Mouse (Mus musculus): ENCODE measurements around the gene Dennd2a. TPM values are rescaled to one million over a fixed set of nuclear protein-coding genes. Genes with fewer than 3 reads are reported as not detected.
"Not testable (repeated sequence)": the region's sequence is repeated elsewhere in the genome, so short reads cannot be mapped to it uniquely, and the experiment has no call there.

Gene Dennd2a
- total RNA-seq, 1 experiment from 2014 or later, result not detected

DNA sequence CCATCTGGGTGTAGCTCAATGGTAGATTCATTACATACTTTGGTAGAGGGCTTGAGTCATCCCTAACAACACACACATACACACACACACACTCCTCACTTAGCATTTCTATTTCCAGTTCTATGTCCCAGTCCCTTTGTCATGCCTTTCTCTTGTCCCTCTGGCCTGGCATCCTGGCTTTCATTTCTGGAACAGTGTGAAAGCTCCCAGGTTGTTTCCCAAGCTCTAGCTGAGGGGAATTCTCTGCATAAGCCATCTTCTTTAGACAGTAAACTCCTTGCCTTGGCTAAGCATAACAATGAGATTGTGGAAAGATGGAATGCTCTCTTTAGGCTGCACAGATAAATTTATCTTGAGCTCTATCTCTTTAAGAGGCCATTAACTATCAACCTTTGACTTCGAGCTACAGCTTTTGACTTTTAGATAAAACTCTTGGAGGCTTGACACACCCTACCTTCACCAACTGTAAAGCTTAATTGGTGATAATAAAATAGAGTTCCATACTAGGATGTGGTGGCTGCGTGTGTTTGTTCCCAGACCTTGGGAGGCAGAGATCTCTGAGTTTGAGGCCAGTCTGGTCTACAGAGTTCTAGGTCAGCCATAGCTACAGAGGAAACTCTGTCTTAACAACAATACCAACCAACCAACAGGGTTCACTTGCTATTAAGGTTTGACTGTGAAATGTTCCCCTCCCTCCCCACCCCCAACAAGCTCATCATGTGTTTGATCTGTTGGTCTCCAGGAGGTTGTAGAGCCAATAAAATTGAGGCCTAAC lies 123.4 kb downstream of the Dennd2a start:
- ATAC-seq (replicated peaks; ENCODE audit: insufficient number of reproducible peaks, low FRiP score, low TSS enrichment, poor library complexity, severe bottlenecking), result no peak

DNA sequence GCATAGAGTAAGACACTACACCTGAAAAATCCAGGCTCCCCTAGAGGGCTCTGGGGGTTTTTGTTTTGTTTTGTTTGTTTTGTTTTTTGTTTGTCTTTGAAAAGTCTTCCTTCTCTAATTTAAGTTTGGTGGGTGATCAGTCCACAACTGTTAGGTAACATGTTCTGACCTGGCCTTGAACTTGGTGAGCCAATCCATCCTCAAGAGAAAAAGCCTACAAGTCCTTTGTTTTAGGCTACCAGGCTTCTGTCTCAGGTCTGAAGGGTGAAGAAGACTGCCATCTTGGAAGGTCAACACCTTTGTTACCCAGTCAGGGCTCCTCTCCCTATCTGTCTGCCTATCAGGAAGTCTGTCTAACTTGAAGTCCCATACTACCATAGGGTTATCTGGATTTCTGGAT lies 124.0 kb downstream of the Dennd2a start:
- ATAC-seq (replicated peaks; ENCODE audit: insufficient number of reproducible peaks, low FRiP score, low TSS enrichment, poor library complexity, severe bottlenecking), result no peak

DNA sequence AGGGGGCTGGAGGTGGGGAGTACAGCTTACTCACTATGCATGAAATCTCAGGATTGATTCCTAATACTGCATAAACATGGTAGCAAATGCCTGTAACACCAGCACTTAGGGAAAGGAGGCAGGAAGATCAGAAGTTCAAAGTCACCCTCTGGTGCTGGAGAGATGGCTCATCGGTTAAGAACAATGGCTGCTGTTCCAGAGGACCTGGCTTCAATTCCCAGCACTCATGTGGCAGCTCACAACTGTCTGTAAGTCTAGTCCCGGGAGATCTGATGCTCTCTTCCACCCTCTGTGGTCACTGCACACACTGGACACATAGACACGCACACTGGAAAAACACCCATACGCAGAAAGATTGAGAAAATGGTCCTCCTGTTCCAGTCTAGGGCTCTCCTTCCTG lies 124.5 kb downstream of the Dennd2a start:
- ATAC-seq (replicated peaks; ENCODE audit: insufficient number of reproducible peaks, low FRiP score, low TSS enrichment, poor library complexity, severe bottlenecking), result no peak

DNA sequence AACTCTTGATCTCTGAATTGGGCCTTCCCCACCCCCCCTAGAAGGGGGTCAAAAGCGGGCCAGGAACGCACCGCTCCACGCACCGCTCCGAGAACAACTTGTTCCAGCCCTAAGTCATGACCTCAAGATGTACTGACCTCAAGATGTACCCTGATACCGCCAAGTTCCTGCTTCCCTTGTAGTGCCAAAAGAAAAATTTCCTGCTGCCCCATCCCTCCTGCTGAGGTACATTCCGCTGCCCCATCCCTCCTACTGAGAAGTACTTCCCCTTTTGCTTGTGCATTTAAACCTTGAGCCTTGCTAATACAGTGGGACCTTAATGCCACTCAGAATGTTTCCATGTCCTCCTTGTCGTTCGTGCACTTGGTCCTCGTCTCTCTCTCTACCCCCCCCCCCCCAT lies 126.9 kb downstream of the Dennd2a start:
- ATAC-seq (replicated peaks; ENCODE audit: insufficient number of reproducible peaks, low FRiP score, low TSS enrichment, poor library complexity, severe bottlenecking), result no peak

DNA sequence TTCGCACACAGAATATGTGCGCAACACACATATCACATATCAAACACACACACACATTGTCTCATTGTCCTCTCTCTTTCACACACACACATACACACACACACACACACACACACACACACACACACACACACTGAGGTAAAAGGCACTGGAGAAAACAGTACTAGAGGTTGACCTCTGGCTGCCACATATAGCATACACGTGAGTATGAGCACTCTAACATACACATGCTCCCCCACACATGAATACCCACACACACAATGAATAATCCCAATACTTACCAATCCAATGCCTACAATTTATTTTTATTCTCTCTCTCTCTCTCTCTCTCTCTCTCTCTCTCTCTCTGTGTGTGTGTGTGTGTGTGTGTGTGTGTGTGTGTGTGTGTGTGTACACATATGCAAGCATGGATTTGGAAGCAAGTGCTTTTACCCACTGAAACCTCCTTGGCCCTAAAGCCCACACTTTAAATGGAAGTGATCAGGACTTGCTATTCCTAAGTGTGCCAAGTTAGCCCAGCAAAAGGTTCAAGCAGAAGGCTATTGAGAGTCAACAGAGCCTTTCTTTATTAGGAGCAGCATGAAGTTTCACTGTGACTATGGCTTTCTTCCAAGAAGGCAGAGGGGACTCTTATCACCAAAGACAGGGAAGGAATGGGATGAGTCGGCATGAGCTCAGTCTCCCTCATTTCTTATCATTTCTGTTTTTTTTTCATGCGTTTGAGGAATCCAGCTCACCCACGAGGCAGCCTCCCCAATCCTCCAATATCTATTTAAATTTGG lies 128.5 kb downstream of the Dennd2a start:
- no peak for ATAC-seq (replicated peaks; ENCODE audit: insufficient number of reproducible peaks, low FRiP score, low TSS enrichment, poor library complexity, severe bottlenecking)

DNA sequence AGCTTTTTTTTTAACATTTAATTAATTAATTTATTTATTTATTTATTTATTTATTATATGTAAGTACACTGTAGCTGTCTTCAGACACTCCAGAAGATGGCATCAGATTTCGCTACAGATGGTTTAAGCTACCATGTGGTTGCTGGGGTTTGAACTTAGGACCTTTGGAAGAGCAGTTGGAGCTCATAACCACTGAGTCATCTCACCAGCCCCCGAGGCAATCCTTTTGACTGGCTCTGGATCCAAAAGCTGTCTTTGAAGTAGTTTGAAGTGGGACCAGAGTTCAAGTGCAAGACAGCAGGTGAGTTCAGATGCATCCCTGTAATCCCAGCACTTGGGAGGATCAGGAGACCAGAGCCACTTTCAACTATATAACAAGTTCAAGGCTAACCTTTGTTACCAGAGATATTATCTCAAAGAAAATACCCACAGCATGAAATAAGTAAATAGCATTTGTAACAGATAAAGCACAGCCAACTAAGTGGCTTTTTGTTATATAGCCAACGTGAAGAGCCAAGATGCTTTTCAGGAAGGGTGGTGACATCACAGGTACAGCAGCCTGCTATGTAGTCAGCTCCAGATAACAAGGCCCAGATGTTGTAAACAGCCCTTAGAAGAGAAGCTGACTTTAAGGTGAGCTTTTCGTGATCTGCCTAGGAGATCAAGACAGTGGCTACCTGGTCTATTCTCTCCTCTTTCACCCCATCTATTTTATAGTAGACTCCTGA lies 130.2 kb downstream of the Dennd2a start:
- ATAC-seq (replicated peaks; ENCODE audit: insufficient number of reproducible peaks, low FRiP score, low TSS enrichment, poor library complexity, severe bottlenecking), result no peak

DNA sequence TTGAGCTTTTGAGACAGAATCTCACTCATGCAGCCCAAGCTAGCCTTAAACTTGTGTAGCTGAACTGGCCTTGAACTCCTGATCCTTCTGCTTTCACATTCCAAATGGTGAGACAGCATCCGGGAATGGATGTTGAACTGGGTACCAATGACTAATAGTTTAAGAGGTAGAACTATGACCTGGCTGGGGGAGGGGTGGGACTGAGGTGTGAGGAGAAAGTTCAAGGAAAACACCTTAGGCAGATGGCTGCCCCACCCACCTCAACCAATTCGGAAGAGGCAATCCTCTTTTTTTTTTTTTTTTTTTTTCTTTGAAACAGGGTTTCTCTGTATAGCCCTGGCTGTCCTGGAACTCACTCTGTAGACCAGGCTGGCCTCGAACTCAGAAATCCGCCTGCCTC lies 130.9 kb downstream of the Dennd2a start:
- ATAC-seq (replicated peaks; ENCODE audit: insufficient number of reproducible peaks, low FRiP score, low TSS enrichment, poor library complexity, severe bottlenecking), result no peak

DNA sequence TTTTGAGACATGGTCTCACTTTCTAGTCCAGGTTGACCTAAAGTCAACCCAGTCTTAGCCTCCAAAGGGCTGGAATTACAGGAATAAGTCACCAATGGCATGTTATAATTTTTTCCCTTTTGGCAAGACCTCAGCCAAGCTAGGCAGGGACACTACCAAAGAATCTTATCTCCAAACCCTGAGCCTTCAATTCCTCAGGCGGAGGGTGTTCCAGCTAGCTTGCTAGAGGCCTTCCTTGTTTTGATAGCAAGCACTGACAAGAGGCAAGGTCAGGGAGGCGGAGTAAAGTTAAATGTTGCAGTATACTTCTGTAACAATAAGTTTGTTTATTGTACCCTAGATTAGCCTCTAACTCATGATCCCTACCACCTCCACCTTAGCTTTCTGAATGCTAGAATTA lies 132.5 kb downstream of the Dennd2a start:
- ATAC-seq (replicated peaks; ENCODE audit: insufficient number of reproducible peaks, low FRiP score, low TSS enrichment, poor library complexity, severe bottlenecking), result no peak

DNA sequence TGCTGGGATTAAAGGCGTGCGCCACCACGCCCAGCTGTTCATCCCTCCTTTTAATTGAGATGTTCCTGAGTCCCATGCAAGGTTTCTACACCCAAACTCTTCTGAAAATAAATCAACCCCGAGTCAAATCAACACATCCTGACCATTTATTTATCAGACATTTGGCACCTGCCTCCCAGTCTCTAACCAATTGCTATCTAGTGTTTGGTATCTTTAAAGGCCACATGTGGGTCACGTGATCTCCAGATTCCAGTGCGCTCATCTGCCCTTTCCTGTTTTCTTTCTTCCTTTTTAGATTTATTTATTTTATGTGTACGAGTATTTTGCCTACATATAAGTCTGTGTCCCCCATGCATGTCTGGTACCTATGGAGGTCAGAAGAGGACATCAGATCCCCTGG lies 134.0 kb downstream of the Dennd2a start:
- no peak for ATAC-seq (replicated peaks; ENCODE audit: insufficient number of reproducible peaks, low FRiP score, low TSS enrichment, poor library complexity, severe bottlenecking)

DNA sequence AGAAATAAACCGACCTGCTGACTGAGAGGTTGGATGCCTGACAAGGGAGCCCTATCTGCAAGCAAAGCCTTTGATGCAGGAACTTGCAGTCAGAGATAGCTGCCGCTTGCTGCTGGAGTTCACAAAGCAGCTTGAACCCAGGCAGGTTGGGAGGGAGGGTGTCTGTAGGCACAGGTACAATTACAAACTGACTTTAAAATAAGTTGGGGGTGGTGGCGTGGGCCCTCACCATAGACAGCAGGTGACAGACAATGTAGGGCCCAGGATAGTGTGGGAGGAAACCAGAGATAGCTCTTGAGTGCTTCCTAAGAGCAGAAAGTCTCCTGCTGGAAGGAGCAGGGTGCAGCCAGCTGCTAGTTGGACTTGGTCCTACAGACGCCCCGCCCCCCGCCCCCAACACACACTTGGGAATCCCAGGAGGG lies 134.5 kb downstream of the Dennd2a start:
- no peak for ATAC-seq (replicated peaks; ENCODE audit: insufficient number of reproducible peaks, low FRiP score, low TSS enrichment, poor library complexity, severe bottlenecking)

DNA sequence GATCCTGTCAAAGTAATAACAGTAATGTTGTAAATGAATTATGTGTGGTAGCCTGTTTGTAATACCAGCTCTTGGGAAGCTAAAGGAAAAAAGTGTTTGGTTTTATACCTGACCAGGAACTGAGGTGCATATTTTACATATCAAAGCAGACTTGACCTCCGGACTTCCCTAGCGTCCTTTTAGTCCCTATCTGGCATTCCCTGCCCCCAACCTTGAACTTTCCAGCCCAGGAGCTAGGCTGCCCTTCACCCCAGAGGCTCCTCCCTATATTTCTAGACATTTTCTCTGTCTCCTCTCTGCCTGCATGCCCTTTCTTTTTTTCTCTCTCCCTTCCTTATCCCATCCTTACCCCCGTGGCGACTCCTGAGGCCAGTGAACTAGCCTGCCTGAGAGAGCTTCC lies 136.8 kb downstream of the Dennd2a start:
- ATAC-seq (replicated peaks; ENCODE audit: insufficient number of reproducible peaks, low FRiP score, low TSS enrichment, poor library complexity, severe bottlenecking), result no peak

DNA sequence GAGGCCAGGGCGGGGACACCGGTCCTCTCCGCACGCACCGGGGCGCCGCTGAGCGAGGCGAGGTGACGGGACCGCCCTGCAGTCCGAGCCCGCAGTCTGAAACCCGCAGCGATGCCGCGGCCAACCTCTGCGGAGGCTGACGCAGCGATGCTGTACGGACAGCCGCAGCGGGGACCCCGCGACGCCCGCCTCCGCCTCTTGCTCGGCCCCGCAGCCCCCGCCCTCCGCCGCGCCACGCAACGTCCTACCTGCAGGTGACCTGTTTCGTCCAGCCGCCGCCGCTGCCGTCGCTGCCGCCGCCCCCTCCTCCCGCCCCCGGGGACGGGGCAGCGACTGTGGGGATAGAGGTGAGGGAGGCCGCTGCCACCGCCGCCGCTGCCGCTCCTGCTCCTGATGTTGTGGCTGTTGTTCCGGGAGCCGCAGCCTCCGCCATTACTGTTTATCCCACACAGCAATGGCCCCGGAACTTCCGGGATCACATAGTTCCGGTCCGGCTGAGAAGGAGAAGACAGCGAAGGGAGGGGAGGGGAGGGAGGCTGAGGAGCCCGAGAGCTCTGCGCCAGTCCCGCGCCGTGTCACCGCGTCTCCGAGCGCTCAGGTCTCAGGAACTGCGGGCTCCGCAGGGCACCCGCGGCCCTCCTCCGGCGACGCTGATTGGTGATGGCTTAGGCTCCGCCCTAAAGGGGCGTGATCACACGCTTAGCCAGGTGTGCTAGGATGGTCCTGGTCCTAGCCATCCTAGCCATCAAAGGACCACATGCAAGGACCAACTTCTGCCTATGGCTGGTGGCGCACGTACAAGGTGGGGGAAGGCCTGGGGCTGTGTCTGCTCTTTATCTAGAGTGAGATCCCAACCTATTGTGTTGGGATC lies 137.6 kb downstream of the Dennd2a start, which contains the start of gene Mkrn1:
Gene Mkrn1, minus strand, starts transcription at position 612 of the 871 bp plus-strand sequence.
- peak; percentile 84 for ATAC-seq (replicated peaks; ENCODE audit: insufficient number of reproducible peaks, low FRiP score, low TSS enrichment, poor library complexity, severe bottlenecking)

DNA sequence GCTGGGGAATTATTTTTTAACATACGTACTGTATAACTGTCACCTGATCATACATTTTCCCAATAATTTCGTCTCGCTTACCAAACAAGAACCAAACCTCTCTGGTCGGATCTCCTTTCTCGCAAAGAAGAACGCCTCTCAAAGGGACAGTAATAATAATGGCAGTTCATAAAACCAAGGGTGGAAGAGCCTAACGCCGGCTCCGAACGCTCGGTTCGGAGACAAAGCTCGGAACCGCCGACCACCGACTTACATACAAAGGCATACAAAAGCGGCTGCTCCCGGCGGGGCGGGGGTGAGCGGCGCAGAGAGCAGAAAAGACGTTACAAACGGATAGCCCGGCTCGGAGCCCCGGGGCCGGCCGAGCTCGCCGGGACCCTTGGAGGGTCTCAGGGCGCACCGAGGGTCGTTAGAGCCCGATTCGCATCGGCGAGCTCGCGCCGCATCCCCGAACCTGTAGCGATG lies 138.2 kb downstream of the Dennd2a start:
- ATAC-seq (replicated peaks; ENCODE audit: insufficient number of reproducible peaks, low FRiP score, low TSS enrichment, poor library complexity, severe bottlenecking), result no peak

DNA sequence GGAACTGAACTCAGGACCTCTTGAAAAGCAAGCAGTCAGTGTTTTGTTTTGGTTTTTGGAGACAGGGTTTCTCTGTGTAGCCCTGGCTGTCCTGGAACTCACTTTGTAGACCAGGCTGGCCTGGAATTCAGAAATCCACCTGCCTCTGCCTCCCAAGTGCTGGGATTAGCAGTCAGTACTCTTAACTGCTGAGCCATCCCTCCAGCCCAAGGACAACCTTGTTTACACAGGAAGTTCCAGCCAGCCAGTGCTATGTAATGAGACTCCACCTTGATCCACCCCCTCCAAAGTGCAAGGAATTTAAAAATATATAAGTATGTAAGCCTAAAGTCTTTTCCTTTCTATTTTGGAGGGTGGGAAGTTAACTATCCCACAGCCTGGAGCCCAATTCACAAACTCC lies 141.0 kb downstream of the Dennd2a start:
- ATAC-seq (replicated peaks; ENCODE audit: insufficient number of reproducible peaks, low FRiP score, low TSS enrichment, poor library complexity, severe bottlenecking), result not testable (repeated sequence)

DNA sequence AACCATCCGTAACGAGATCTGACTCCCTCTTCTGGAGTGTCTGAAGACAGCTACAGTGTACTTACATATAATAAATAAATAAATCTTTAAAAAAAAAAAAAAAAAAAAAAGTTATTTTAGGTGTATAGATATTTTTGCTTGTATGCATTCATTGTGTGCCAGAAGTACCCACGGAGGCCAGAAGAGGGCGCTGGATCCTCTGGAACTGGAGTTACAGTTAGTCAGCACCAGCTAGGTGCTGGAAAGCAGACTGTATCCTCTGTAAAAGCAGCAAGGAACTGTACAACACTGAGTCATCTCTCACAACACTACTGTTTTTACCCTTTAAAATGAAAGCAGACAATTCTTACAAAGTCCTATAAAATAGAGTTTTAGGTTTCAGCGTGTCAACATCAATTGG lies 141.9 kb downstream of the Dennd2a start:
- peak; percentile 38; the same call in 1 of the 2 replicates for ATAC-seq (replicated peaks; ENCODE audit: insufficient number of reproducible peaks, low FRiP score, low TSS enrichment, poor library complexity, severe bottlenecking)

DNA sequence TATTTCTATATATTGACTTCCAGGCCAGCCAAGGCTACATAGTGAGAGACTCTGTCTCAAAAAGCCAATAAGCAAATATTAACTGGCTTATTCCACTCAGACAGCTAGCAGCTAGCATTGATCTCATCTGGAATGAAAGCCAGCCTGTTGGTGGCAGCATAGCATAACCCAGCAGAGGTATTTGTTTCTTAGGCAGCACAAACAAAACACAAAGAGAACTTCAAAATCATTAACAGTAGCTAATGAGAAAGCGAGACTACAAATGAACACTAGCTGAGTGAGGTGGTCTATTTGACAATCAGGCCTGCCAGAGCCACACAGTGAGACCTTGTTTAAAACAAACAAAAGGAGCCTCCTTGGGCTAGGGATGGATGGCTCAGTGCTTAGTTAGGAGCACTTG lies 143.6 kb downstream of the Dennd2a start:
- no peak for ATAC-seq (replicated peaks; ENCODE audit: insufficient number of reproducible peaks, low FRiP score, low TSS enrichment, poor library complexity, severe bottlenecking)
